Mouse (Mus musculus) midbrain, embryonic 13.5 days (tissue): ENCODE measurements at regions not wholly inside any gene's neighbourhood (a gene's known extent, or its start where the extent isn't known, plus 50 kb on each side); places are given as distances from the start of the nearest gene placed in this dataset.
"Not testable (repeated sequence)": the region's sequence is repeated elsewhere in the genome, so short reads cannot be mapped to it uniquely, and the experiment has no call there.

Experiments
- ATAC-seq: fragments of 200-750 bp; cut with Nextera tagmentation; 2 replicates; pipeline ENCODE4 v1.8.0; 2017; ENCODE audit warnings: mild to moderate bottlenecking, moderate TSS enrichment, moderate library complexity
- H3K27ac ChIP-seq: fragments of 300-500 bp; sonication (generic); 2 replicates; pipeline ENCODE4 v1.5.1; 2015; ENCODE audit warnings: inconsistent platforms, mild to moderate bottlenecking, moderate library complexity
- H3K27me3 ChIP-seq: fragments of 300-500 bp; sonication (generic); 2 replicates; pipeline ENCODE4 v1.6.1; 2015; ENCODE audit warnings: mild to moderate bottlenecking, inconsistent platforms
- H3K36me3 ChIP-seq: fragments of 300-500 bp; sonication (generic); 2 replicates; pipeline ENCODE4 v1.6.1; 2015; ENCODE audit warnings: mild to moderate bottlenecking, inconsistent platforms
- H3K4me1 ChIP-seq: fragments of 300-500 bp; sonication (generic); replicated peaks from 2 replicates; pipeline ENCODE4 v1.6.1; 2015; ENCODE audit warnings: inconsistent platforms
- H3K4me2 ChIP-seq: fragments of 300-500 bp; sonication (generic); replicated peaks from 2 replicates; pipeline ENCODE4 v1.6.1; 2015; ENCODE audit warnings: moderate library complexity, mild to moderate bottlenecking, inconsistent platforms
- H3K4me3 ChIP-seq: fragments of 300-500 bp; sonication (generic); replicated peaks from 2 replicates; pipeline ENCODE4 v1.5.1; 2015; ENCODE audit warnings: mild to moderate bottlenecking, inconsistent platforms
- H3K9ac ChIP-seq: fragments of 300-500 bp; sonication (generic); replicated peaks from 2 replicates; pipeline ENCODE4 v1.6.1; 2015; ENCODE audit warnings: mild to moderate bottlenecking, inconsistent platforms
- H3K9me3 ChIP-seq: fragments of 300-500 bp; sonication (generic); 2 replicates; pipeline ENCODE4 v1.6.1; 2016; ENCODE audit warnings: mild to moderate bottlenecking, inconsistent platforms
- WGBS: fragments of 180-500 bp; shearing (Covaris S2); methylation state at CpG from one replicate; pipeline ENCODE4 v1.1.7; 2015; 5-methylcytosine and 5-hydroxymethylcytosine counted together

- peaks cover 22% of the 10 kb centered on the region for H3K27me3 ChIP-seq
- H3K4me3 ChIP-seq = peak overlapping the region; percentile 27
- H3K36me3 ChIP-seq = no peaks in the 10 kb centered on the region
- peaks cover 34% of the 10 kb centered on the region for H3K4me1 ChIP-seq
- H3K27ac ChIP-seq = peak overlapping the region; percentile 80
- H3K9ac ChIP-seq = peak overlapping the region; percentile 24; the same call in 1 of the 2 replicates
- peak; percentile 86 for ATAC-seq
- WGBS = 2% methylated on average over 7 of the region's 7 CpGs
- H3K4me2 ChIP-seq = peak overlapping the region; percentile 53
- H3K9me3 ChIP-seq = no peaks in the 10 kb centered on the region
Measured at GRCm38 (mm10) chr6:103809986-103810341, 299.6 kb downstream of the Chl1 start.

- no peaks in the 10 kb centered on the region for H3K36me3 ChIP-seq
- H3K9ac ChIP-seq = peak overlapping the region; percentile 24; the same call in 1 of the 2 replicates
- under 1% methylated on average over 13 of the region's 13 CpGs for WGBS
- H3K27me3 ChIP-seq = peaks cover 22% of the 10 kb centered on the region
- peak overlapping the region; percentile 80 for H3K27ac ChIP-seq
- H3K9me3 ChIP-seq = no peaks in the 10 kb centered on the region
- peak overlapping the region; percentile 53 for H3K4me2 ChIP-seq
- peaks cover 34% of the 10 kb centered on the region for H3K4me1 ChIP-seq
- peak overlapping the region; percentile 27 for H3K4me3 ChIP-seq
- ATAC-seq = peak; percentile 83
Measured at GRCm38 (mm10) chr6:103810342-103811001, 300.1 kb downstream of the Chl1 start.

GRCm38 (mm10) chr6:103816396-103816795 is 306.0 kb downstream of the Chl1 start:
- not testable (repeated sequence) for H3K4me1 ChIP-seq, ATAC-seq
- WGBS = 77% methylated on average over 5 of the region's 5 CpGs

GRCm38 (mm10) chr6:103826042-103826441 is 315.7 kb downstream of the Chl1 start:
- Histone ChIP-seq H3K4me2 (no peak overlapping the region), H3K27me3 (no peaks in the 10 kb centered on the region), H3K36me3 (no peaks in the 10 kb centered on the region), H3K27ac (no peak overlapping the region), H3K9me3 (no peaks in the 10 kb centered on the region), H3K4me3 (no peak overlapping the region), H3K9ac (no peak overlapping the region), H3K4me1 (no peaks in the 10 kb centered on the region)
- no peak for ATAC-seq
- 61% methylated on average over 2 of the region's 2 CpGs for WGBS

More at GRCm38 (mm10) chr6:103816396-103816795, 306.0 kb downstream of the Chl1 start:
- H3K4me3 ChIP-seq, H3K36me3 ChIP-seq, H3K27ac ChIP-seq, H3K9me3 ChIP-seq, H3K9ac ChIP-seq, H3K4me2 ChIP-seq: not testable (repeated sequence)
- H3K27me3 ChIP-seq = peaks cover 13% of the 10 kb centered on the region

GRCm38 (mm10) chr6:103827623-103828022 is 317.2 kb downstream of the Chl1 start:
- Histone ChIP-seq H3K27me3 (no peaks in the 10 kb centered on the region), H3K4me2 (no peak overlapping the region), H3K9me3 (no peaks in the 10 kb centered on the region), H3K4me3 (no peak overlapping the region), H3K27ac (no peak overlapping the region), H3K4me1 (no peaks in the 10 kb centered on the region), H3K36me3 (no peaks in the 10 kb centered on the region), H3K9ac (no peak overlapping the region)
- WGBS = 95% methylated on average over 3 of the region's 3 CpGs
- ATAC-seq = no peak

GRCm38 (mm10) chr6:103828866-103829265 is 318.5 kb downstream of the Chl1 start:
- Histone ChIP-seq H3K9me3 (no peaks in the 10 kb centered on the region), H3K4me1 (no peaks in the 10 kb centered on the region), H3K27ac (no peak overlapping the region), H3K4me3 (no peak overlapping the region), H3K36me3 (no peaks in the 10 kb centered on the region), H3K9ac (no peak overlapping the region), H3K4me2 (no peak overlapping the region), H3K27me3 (no peaks in the 10 kb centered on the region)
- 100% methylated on average over 1 of the region's 1 CpGs for WGBS
- no peak for ATAC-seq

- no peaks in the 10 kb centered on the region for H3K4me1 ChIP-seq
- H3K27ac ChIP-seq = no peak overlapping the region
- H3K9me3 ChIP-seq = no peaks in the 10 kb centered on the region
- no peaks in the 10 kb centered on the region for H3K36me3 ChIP-seq
- H3K27me3 ChIP-seq = no peaks in the 10 kb centered on the region
- 73% methylated on average over 4 of the region's 4 CpGs for WGBS
- H3K4me3 ChIP-seq = no peak overlapping the region
- ATAC-seq = no peak
- H3K4me2 ChIP-seq = no peak overlapping the region
- no peak overlapping the region for H3K9ac ChIP-seq
Measured at GRCm38 (mm10) chr6:103832301-103832700, 321.9 kb downstream of the Chl1 start.

- 74% methylated on average over 9 of the region's 9 CpGs for WGBS
- ATAC-seq = no peak
- no peak overlapping the region for H3K4me3 ChIP-seq
- H3K27me3 ChIP-seq = no peaks in the 10 kb centered on the region
- no peak overlapping the region for H3K4me2 ChIP-seq
- no peak overlapping the region for H3K27ac ChIP-seq
- H3K4me1 ChIP-seq = no peaks in the 10 kb centered on the region
- H3K9ac ChIP-seq = no peak overlapping the region
- H3K9me3 ChIP-seq = no peaks in the 10 kb centered on the region
- no peaks in the 10 kb centered on the region for H3K36me3 ChIP-seq
Measured at GRCm38 (mm10) chr6:103832808-103833207, 322.4 kb downstream of the Chl1 start.

GRCm38 (mm10) chr6:103833501-103834132 is 323.2 kb downstream of the Chl1 start:
- Histone ChIP-seq H3K36me3 (no peaks in the 10 kb centered on the region), H3K4me3 (no peak overlapping the region), H3K4me1 (no peaks in the 10 kb centered on the region), H3K27me3 (no peaks in the 10 kb centered on the region), H3K9me3 (no peaks in the 10 kb centered on the region), H3K27ac (no peak overlapping the region), H3K4me2 (no peak overlapping the region), H3K9ac (no peak overlapping the region)
- 52% methylated on average over 16 of the region's 16 CpGs for WGBS
- ATAC-seq = peak; percentile 77

- no peaks in the 10 kb centered on the region for H3K9me3 ChIP-seq
- no peak for ATAC-seq
Measured at GRCm38 (mm10) chr6:103834726-103835229, 324.4 kb downstream of the Chl1 start.

GRCm38 (mm10) chr6:103859787-103860186 is 349.4 kb downstream of the Chl1 start:
- H3K27ac ChIP-seq = no peak overlapping the region
- H3K27me3 ChIP-seq = no peaks in the 10 kb centered on the region
- no peaks in the 10 kb centered on the region for H3K4me1 ChIP-seq
- H3K9ac ChIP-seq = no peak overlapping the region
- no peaks in the 10 kb centered on the region for H3K9me3 ChIP-seq
- H3K4me3 ChIP-seq = no peak overlapping the region
- H3K4me2 ChIP-seq = no peak overlapping the region
- no peak for ATAC-seq
- H3K36me3 ChIP-seq = no peaks in the 10 kb centered on the region

More at GRCm38 (mm10) chr6:103834726-103835229, 324.4 kb downstream of the Chl1 start:
- 76% methylated on average over 8 of the region's 8 CpGs for WGBS
- no peaks in the 10 kb centered on the region for H3K27me3 ChIP-seq
- H3K27ac ChIP-seq = no peak overlapping the region
- no peak overlapping the region for H3K4me2 ChIP-seq
- no peak overlapping the region for H3K4me3 ChIP-seq
- no peaks in the 10 kb centered on the region for H3K36me3 ChIP-seq
- no peaks in the 10 kb centered on the region for H3K4me1 ChIP-seq
- no peak overlapping the region for H3K9ac ChIP-seq

- H3K9me3 ChIP-seq = no peaks in the 10 kb centered on the region
- no peak overlapping the region for H3K27ac ChIP-seq
- H3K4me3 ChIP-seq = no peak overlapping the region
- no peaks in the 10 kb centered on the region for H3K27me3 ChIP-seq
- no peak overlapping the region for H3K9ac ChIP-seq
- no peaks in the 10 kb centered on the region for H3K4me1 ChIP-seq
- H3K36me3 ChIP-seq = no peaks in the 10 kb centered on the region
- no peak for ATAC-seq
- 62% methylated on average over 3 of the region's 3 CpGs for WGBS
- no peak overlapping the region for H3K4me2 ChIP-seq
Measured at GRCm38 (mm10) chr6:103893455-103893854, 383.1 kb downstream of the Chl1 start.
